Mouse (Mus musculus) lung, postnatal 0 days (tissue): Measurements from ENCODE around the gene Prss41.

Source experiments
- CTCF ChIP-seq: IDR thresholded peaks from 2 replicates; pipeline ENCODE4 v1.5.1; 2016; ENCODE audit warnings: antibody characterized with exemption, mild to moderate bottlenecking
- EP300 ChIP-seq: IDR thresholded peaks from 2 replicates; pipeline ENCODE4 v1.6.1; 2016; ENCODE audit warnings: antibody characterized with exemption, mild to moderate bottlenecking, control low read depth

- TF ChIP-seq CTCF, result no peak
- no peak for TF ChIP-seq EP300
Measured at GRCm38 (mm10) chr17:23797316-23797715, 46.7 kb downstream of the Prss41 start.
